Mouse (Mus musculus): ENCODE results near the gene Rps6kb2. TPM values are rescaled to one million over a fixed set of nuclear protein-coding genes. Genes with fewer than 3 reads are reported as not detected.

Gene Rps6kb2
- polyA plus RNA-seq (2014; fragmentation: Nextera tagmentation; extraction: Ambion mirVana): 37.9 and 43.2 TPM in 2 replicates

DNA sequence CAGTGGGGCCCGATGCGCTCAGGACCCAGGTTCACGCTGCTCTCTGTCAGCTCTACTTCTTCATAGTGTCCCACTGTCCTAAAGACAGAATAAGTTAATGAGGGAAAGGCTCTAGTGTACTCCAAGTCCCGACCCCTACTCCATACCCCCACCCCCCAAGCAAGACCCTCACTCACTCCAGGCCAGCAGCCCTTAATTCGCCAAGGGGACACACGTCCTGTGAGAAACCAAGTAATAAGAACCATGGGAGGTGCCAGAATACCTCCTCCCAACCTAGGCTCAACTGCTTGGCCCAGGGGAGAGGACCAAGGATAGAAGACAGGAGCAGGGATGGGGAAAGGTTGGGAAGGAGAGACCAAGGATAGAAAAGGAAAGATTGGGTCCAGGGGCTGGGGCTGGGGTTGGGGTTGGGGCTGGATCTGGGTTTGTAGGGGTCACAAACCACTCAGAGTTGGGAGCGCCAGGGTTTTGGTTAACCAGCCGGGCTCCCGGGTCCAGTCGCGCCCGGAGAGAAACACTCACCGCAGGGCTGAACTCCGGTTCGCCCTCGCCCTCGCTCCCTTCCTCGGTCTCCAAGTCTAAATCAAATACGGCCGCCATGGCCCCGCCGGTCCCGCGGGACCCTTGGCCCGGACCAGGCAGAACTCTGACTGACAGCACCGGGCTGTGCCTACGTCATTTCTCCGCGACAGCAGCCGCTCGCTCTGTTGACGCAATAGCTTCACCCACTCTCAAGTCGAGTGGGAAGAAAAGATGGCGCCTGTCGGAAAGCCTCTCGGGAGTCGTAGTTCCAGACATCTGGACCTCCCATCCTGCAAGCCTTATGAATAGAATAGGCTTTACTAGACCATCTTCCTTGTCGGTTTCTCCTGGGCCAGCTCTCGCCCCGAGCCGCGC is at the start of gene Rps6kb2:
Gene Rps6kb2 (minus strand): TSS at position 709 of the 897 bp plus-strand sequence.
- H3K27me3 ChIP-seq (ENCODE audit: insufficient read depth, low read length): no peaks in the 10 kb centered on the region
- peaks cover 5% of the 10 kb centered on the region; the same call in 1 of the 2 replicates for H3K4me1 ChIP-seq (ENCODE audit: insufficient read depth)
- WGBS: 6% methylated on average over 40 of the region's 42 CpGs
- peaks cover 34% of the 10 kb centered on the region for H3K36me3 ChIP-seq (ENCODE audit: insufficient read depth)
- no peaks in the 10 kb centered on the region for H3K9me3 ChIP-seq (ENCODE audit: low read depth, low read length)
- peak within 1 kb of the TSS; percentile 75 for H3K4me3 ChIP-seq (ENCODE audit: low read depth, low read length)
- peak; percentile 99 for DNase-seq
- H3K9ac ChIP-seq: peak within 1 kb of the TSS; percentile 62
- peak within 1 kb of the TSS; percentile 71 for H3K27ac ChIP-seq (ENCODE audit: low read depth)
- peak; percentile 90 for ATAC-seq (ENCODE audit: insufficient read depth)
- H3K4me2 ChIP-seq: peak within 1 kb of the TSS; percentile 82
- no peak for TF ChIP-seq CTCF (IDR thresholded peaks at IDR 0.05; ENCODE audit: low read depth)

DNA sequence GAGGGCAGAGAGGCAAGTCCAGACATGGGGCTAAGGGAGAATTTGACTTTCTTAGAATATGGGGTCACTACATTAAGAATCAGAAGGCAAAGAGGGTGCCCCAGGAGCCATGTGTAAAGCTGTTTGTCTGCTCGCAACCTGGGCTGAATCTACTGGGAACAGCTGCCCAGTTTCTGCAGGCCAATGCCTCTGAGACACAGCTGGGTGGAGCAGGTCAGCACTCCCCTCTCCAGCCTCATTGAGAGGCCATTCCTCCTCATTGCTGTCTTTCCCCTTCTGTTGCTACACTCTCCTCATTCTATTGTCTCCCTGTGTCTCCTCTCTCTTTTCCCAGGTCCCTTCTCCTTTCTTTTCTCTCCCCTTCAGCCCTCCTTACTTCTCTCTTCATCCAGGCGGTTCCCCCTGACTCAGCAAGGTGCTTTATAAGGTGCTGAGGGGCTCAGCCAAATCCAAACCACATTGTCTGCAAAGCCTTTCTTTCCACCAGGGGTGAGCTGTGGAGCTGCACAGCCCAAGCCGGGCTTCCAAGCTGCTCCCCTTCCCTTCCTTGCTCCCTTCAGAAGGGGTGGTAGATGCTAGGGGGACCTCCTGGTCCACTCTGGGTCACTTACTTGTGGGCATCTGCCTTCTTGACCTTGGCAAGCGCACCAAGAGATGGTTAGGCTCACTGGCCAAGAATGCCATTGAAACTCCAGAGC is 48.9 kb upstream of the Rps6kb2 start:
- Histone ChIP-seq H3K36me3 (ENCODE audit: insufficient read depth) (no peaks in the 10 kb centered on the region), H3K27ac (ENCODE audit: low read depth) (no peak overlapping the region), H3K9ac (no peak overlapping the region), H3K9me3 (ENCODE audit: low read depth, low read length) (no peaks in the 10 kb centered on the region), H3K4me1 (ENCODE audit: insufficient read depth) (peaks cover 15% of the 10 kb centered on the region), H3K4me2 (no peak overlapping the region), H3K27me3 (ENCODE audit: insufficient read depth, low read length) (0 out of 2 replicates have a peak, but pooled peaks cover 6% of the 10 kb centered on the region), H3K4me3 (ENCODE audit: low read depth, low read length) (no peak overlapping the region)
- 49% methylated on average over 4 of the region's 4 CpGs for WGBS
- ATAC-seq (ENCODE audit: insufficient read depth) (no peak), DNase-seq (no peak)
- no peak for TF ChIP-seq CTCF (IDR thresholded peaks at IDR 0.05; ENCODE audit: low read depth)

DNA sequence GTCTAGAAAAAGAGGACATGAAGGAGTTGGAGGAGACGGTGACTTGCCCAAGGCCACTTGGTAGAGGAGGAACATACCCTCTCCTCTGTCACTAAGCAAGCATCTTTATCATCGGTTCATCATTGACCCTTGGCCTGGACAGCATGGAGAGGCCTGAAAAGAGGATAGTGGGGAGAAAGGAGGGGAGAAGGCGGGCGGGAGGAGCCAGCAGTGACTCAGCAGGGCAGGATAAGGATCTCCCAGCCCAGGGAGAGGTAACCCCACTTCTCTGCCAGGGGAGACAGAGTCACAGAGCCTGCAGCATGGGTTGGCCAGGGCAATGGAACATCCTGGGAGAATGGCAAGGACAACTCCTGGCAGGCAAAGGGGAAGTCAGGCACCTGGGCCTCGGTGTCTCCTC is 45.4 kb upstream of the Rps6kb2 start:
- DNase-seq (no peak), ATAC-seq (ENCODE audit: insufficient read depth) (no peak)
- Histone ChIP-seq H3K4me1 (ENCODE audit: insufficient read depth) (no peaks in the 10 kb centered on the region), H3K36me3 (ENCODE audit: insufficient read depth) (no peaks in the 10 kb centered on the region), H3K9me3 (ENCODE audit: low read depth, low read length) (no peaks in the 10 kb centered on the region), H3K4me2 (no peak overlapping the region), H3K9ac (no peak overlapping the region), H3K4me3 (ENCODE audit: low read depth, low read length) (no peak overlapping the region), H3K27ac (ENCODE audit: low read depth) (no peak overlapping the region), H3K27me3 (ENCODE audit: insufficient read depth, low read length) (peaks cover 2% of the 10 kb centered on the region; the same call in 1 of the 2 replicates)
- TF ChIP-seq CTCF (IDR thresholded peaks at IDR 0.05; ENCODE audit: low read depth): no peak
- WGBS: 64% methylated on average over 5 of the region's 5 CpGs

DNA sequence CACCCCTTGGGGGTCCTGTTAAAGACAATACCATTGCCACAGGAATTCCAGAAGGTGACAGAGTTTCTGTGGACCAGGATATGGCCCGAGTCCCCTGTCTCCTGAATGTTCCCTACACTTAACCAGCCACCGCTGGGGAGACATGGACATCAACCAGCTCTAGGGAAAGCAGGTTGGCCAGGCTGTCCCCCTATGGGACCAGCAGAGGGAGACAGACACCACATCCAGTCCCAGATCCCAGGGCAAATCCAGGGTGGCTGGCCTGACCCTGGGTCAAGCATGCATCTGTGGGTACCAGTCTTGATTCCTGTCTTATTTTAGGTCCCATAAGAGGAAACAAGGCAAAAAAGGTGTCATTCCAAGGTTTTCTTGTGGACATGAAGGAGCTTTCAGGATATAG is 43.8 kb upstream of the Rps6kb2 start:
- peak; percentile 85 for DNase-seq
- TF ChIP-seq CTCF (IDR thresholded peaks at IDR 0.05; ENCODE audit: low read depth): peak; percentile 98
- Histone ChIP-seq H3K27ac (ENCODE audit: low read depth) (no peak overlapping the region), H3K27me3 (ENCODE audit: insufficient read depth, low read length) (no peaks in the 10 kb centered on the region; the same call in 1 of the 2 replicates), H3K9ac (no peak overlapping the region), H3K4me1 (ENCODE audit: insufficient read depth) (0 out of 2 replicates have a peak, but pooled peaks cover 3% of the 10 kb centered on the region), H3K9me3 (ENCODE audit: low read depth, low read length) (no peaks in the 10 kb centered on the region), H3K4me3 (ENCODE audit: low read depth, low read length) (no peak overlapping the region), H3K36me3 (ENCODE audit: insufficient read depth) (no peaks in the 10 kb centered on the region), H3K4me2 (no peak overlapping the region)
- 2% methylated on average over 2 of the region's 2 CpGs for WGBS
- peak; percentile 50; the same call in 1 of the 2 replicates for ATAC-seq (ENCODE audit: insufficient read depth)

DNA sequence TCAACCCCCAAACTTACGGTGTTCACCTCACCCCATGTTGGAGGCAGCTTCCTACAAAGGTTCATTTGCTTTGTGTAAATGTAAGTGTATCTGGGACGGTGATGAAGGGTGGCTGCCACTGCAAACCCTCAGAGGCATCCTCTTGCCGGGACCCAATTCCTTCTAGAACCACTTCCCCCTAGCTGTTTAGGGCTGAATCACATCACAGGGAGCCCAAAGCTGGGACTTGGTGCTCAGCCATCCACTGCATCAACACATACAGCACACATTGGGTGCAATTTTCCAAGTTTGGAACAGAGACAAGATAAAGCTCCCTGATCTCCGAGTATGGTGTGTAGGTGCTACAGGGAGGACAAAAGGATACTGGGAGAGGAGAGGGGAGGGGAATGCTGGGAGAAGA is 41.7 kb upstream of the Rps6kb2 start:
- no peaks in the 10 kb centered on the region; the same call in 1 of the 2 replicates for H3K27me3 ChIP-seq (ENCODE audit: insufficient read depth, low read length)
- H3K4me2 ChIP-seq: no peak overlapping the region
- no peak for DNase-seq
- 57% methylated on average over 4 of the region's 4 CpGs for WGBS
- no peak for TF ChIP-seq CTCF (IDR thresholded peaks at IDR 0.05; ENCODE audit: low read depth)
- H3K9ac ChIP-seq: no peak overlapping the region
- H3K9me3 ChIP-seq (ENCODE audit: low read depth, low read length): no peaks in the 10 kb centered on the region
- no peak overlapping the region for H3K4me3 ChIP-seq (ENCODE audit: low read depth, low read length)
- no peak for ATAC-seq (ENCODE audit: insufficient read depth)
- H3K4me1 ChIP-seq (ENCODE audit: insufficient read depth): peaks cover 12% of the 10 kb centered on the region
- H3K36me3 ChIP-seq (ENCODE audit: insufficient read depth): peaks cover 6% of the 10 kb centered on the region; the same call in 1 of the 2 replicates
- H3K27ac ChIP-seq (ENCODE audit: low read depth): no peak overlapping the region

DNA sequence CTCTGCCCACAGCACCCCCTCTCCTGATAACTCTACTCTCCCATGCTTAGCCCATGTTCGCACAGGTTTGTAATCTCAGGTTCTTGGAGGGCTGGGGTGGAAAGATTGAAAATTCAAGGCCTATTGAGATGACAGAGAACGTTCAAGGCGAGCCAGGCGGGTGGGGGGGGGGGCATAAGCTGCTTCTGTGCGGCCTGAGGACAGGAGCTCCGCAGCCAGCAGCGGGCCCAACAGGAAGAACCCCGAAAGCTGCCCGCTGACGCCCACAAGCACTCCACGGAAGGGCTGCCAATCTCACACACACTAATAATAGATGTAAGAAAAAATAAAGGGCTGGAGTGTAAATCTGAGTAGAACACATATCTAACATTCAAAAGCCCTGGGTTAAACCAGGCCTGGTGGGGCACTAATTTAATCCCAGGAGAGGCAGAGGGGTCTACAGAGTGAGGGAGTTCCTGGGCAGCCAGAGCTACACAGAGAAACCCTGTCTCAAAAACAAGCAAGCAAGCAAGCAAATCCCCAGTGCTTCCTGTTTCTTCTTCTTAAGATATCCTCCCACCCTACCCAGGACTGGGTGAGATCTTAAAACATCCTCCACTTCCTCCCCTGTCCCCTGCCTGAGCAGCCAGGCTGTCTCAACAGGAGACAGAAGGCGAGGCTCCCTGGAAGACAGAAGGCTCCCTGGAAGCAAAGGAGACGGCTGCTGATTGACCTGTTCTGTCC is 40.6 kb upstream of the Rps6kb2 start:
- peaks cover 15% of the 10 kb centered on the region; the same call in 1 of the 2 replicates for H3K36me3 ChIP-seq (ENCODE audit: insufficient read depth)
- H3K27ac ChIP-seq (ENCODE audit: low read depth): no peak overlapping the region
- no peak overlapping the region for H3K4me2 ChIP-seq
- H3K9me3 ChIP-seq (ENCODE audit: low read depth, low read length): no peaks in the 10 kb centered on the region
- H3K9ac ChIP-seq: no peak overlapping the region
- peaks cover 12% of the 10 kb centered on the region for H3K4me1 ChIP-seq (ENCODE audit: insufficient read depth)
- 50% methylated on average over 13 of the region's 13 CpGs for WGBS
- peak; percentile 14 for DNase-seq
- ATAC-seq (ENCODE audit: insufficient read depth): no peak
- no peaks in the 10 kb centered on the region; the same call in 1 of the 2 replicates for H3K27me3 ChIP-seq (ENCODE audit: insufficient read depth, low read length)
- H3K4me3 ChIP-seq (ENCODE audit: low read depth, low read length): no peak overlapping the region
- no peak for TF ChIP-seq CTCF (IDR thresholded peaks at IDR 0.05; ENCODE audit: low read depth)

Measured in lung, embryonic 14.5 days (tissue).